Mouse (Mus musculus) heart, adult 8-10 months (tissue): ENCODE results near the gene Pitx1. TPM values are rescaled to one million over a fixed set of nuclear protein-coding genes. Genes with fewer than 3 reads are reported as not detected.

Experiments used
- DNase-seq: peaks from one replicate; pipeline ENCODE4 v3.0.0; 2022; ENCODE audit warnings: low spot score
- total RNA-seq, 4 experiments: library from RNA; stranded (reverse); gene quantifications; 2 replicates each; pipeline ENCODE4 v1.2.4; 2022

Pitx1 gene
- total RNA-seq, 4 experiments from 2014 or later, result not detected

DNA sequence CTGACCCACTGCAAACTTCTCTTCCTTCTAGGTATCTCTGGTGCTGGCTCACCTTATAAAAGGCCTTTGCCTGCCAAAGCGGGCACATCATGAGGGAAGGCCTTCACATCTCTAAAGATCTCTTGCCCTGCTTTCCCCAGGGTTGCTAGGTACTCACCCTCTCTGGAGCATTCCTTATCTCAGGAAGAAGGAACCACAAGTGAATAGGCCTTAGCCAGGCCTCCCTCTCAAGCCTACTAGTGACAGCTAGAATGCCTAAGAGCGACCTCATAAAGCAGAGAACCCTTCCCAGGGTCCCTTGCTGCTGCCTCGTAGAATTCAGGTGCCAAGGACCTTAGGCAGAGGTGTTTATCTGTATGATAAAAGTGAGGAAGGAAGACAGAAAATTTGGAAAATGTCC, 51.7 kb downstream of the Pitx1 start, which contains the start of gene Catsper3:
Gene Catsper3, plus strand, starts transcription at position 301 of the 400 bp plus-strand sequence.
- DNase-seq, result no peak

DNA sequence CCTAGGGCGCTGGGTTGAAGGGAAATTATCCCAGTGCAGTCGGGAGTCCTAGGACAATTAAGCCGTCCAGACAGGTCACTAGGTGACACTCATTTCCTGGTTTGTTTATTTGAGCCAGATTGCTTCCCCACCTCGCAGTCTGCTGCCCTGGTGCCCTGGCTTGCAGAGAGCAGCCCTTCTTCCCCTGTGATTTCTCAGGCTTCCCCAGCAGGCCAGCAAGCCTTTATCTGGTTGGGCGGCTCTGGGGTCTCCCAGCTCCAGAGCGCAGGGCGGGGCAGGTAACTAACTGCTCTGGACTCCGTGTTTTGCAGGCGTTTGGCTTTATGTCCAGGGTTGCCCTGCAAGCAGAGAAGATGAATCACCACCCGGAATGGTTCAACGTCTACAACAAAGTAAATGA, 60.9 kb downstream of the Pitx1 start:
- no peak for DNase-seq

Other genes with a start within 250 kb of the Pitx1 start
- gene B4galt7, start 236.3 kb downstream of the Pitx1 start, total RNA-seq, result 1 to 10 TPM; 8.0 to 9.1 (median 8.8) TPM
- 10 to 100 TPM; 10.1 to 12.8 (median 11.7) TPM for gene Caml, start 213.2 kb downstream of the Pitx1 start, total RNA-seq
- gene Ddx46, start 201.2 kb downstream of the Pitx1 start, total RNA-seq, result 10 to 100 TPM; 17.7 to 24.8 (median 20.2) TPM
- 10 to 100 TPM; 37.8 to 39.8 (median 39.2) TPM for gene B230219D22Rik, start 143.1 kb downstream of the Pitx1 start, total RNA-seq
- gene Txndc15, start 121.5 kb downstream of the Pitx1 start, total RNA-seq, result 10 to 100 TPM; 43.3 to 50.2 (median 45.4) TPM
- 10 to 100 TPM; 48.8 to 59.2 (median 53.4) TPM for gene Pcbd2, start 108.8 kb downstream of the Pitx1 start, total RNA-seq
- under 1 TPM; 0.25 to 0.40 (median 0.32) TPM for gene Catsper3, start 51.6 kb downstream of the Pitx1 start, total RNA-seq